18 mouse cellular contexts compared by ENCODE assay signal in the genomic region with DNA sequence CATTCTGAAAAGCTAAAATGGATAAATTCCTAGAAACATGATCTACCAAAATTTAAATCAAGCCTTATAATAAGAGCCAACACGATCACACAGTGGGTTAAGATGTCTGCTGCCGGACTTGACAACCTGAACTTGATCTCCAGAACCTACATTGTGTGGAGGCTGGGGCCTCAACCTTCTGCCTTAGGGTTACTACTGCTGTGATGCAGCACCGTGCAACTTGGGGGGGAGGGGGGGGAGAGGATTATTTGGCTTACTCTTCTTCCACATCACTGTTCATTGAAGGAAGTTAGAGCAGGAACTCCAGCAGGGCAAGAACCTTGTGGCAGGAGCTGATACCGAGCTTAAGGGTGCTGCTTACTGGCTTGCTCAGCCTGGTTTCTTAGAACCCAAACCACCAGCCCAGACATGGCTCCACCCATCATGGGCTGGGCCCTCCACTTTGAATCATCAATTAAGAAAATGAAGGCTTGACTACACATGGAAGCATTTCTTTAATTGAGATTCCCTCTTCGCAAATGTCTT.
DNase-seq lines count a peak whose midpoint lies in the region; ATAC-seq and TF ChIP-seq lines count a peak whose summit lies in the region.
"Had no signal": no experiment of that assay in that cellular context is flagged by ENCODE, and none has a peak within 500 bp of the region (broad histone marks: within the 10 kb centered on the region; RNA-seq: fewer than 3 reads in every experiment).

No protein-coding gene starts in this region.

- H3K4me1 ChIP-seq in hindbrain, embryonic 11.5 days (replicated peaks; ENCODE audit: control insufficient read depth, insufficient read depth, low read length): no peaks in the 10 kb centered on the region
- 0 out of 2 replicates have a peak, but pooled peaks cover 7% of the 10 kb centered on the region for H3K4me1 ChIP-seq in hindbrain, embryonic 14.5 days (replicated peaks; ENCODE audit: control insufficient read depth, insufficient read depth, low read length)
- peaks cover 33% of the 10 kb centered on the region for H3K4me1 ChIP-seq in G1E (ENCODE audit: insufficient read depth, low read depth, low read length)
- peaks cover 11% of the 10 kb centered on the region for H3K4me1 ChIP-seq in forebrain, embryonic 13.5 days
- H3K4me1 ChIP-seq in liver, postnatal 0 days (ENCODE audit: insufficient read depth): no peaks in the 10 kb centered on the region
- H3K4me1 ChIP-seq: heart, embryonic 13.5 days; lung, embryonic 15.5 days had no signal

- no peaks in the 10 kb centered on the region for H3K9me3 ChIP-seq in hindbrain, embryonic 11.5 days (ENCODE audit: control insufficient read depth, low read length)
- no peaks in the 10 kb centered on the region for H3K9me3 ChIP-seq in hindbrain, embryonic 14.5 days (ENCODE audit: control insufficient read depth, low read length)
- no peaks in the 10 kb centered on the region for H3K9me3 ChIP-seq in G1E (replicated peaks)
- no peaks in the 10 kb centered on the region for H3K9me3 ChIP-seq in forebrain, embryonic 13.5 days (replicated peaks)
- H3K9me3 ChIP-seq in liver, postnatal 0 days (ENCODE audit: low read length): no peaks in the 10 kb centered on the region
- H3K9me3 ChIP-seq: heart, embryonic 13.5 days; lung, embryonic 15.5 days had no signal

- no peak overlapping the region for H3K4me3 ChIP-seq in hindbrain, embryonic 11.5 days (ENCODE audit: low read depth, low read length)
- H3K4me3 ChIP-seq in hindbrain, embryonic 14.5 days (replicated peaks; ENCODE audit: low read length): no peak overlapping the region
- H3K4me3 ChIP-seq in G1E (ENCODE audit: low read depth, low read length): no peak overlapping the region; the same call in 1 of the 2 replicates
- no peak overlapping the region for H3K4me3 ChIP-seq in forebrain, embryonic 13.5 days
- no peak overlapping the region for H3K4me3 ChIP-seq in liver, postnatal 0 days (ENCODE audit: low read depth, low read length)
- H3K4me3 ChIP-seq: erythroblast, embryonic 14.5 days; heart, embryonic 13.5 days; lung, embryonic 15.5 days had no signal

- peak; percentile 4 for DNase-seq in hindbrain, embryonic 11.5 days (ENCODE audit: low spot score)
- DNase-seq in hindbrain, embryonic 14.5 days (ENCODE audit: low spot score): no peak
- peak; percentile 21 for DNase-seq in G1E (ENCODE audit: low spot score)
- DNase-seq in liver, postnatal 0 days: no peak
- DNase-seq in gastrocnemius, postnatal 36 days: no peak
- no peak for DNase-seq in cerebellum, adult 11-12 months
- no peak for DNase-seq in lung, postnatal 25 days (ENCODE audit: low spot score)
- DNase-seq: adrenal gland, adult 2 months; B cell, adult 2 months; gastrocnemius, postnatal 10 days; kidney, adult 9 months; right cerebral cortex, postnatal 25 days had no signal

- H3K27ac ChIP-seq in hindbrain, embryonic 11.5 days (ENCODE audit: low read depth, low read length): no peak overlapping the region
- no peak overlapping the region for H3K27ac ChIP-seq in hindbrain, embryonic 14.5 days
- H3K27ac ChIP-seq in forebrain, embryonic 13.5 days: 0 out of 2 replicates have a peak overlapping the region, but pooled peaks have one; percentile 31
- no peak overlapping the region for H3K27ac ChIP-seq in liver, postnatal 0 days (ENCODE audit: low read depth)
- H3K27ac ChIP-seq: heart, embryonic 13.5 days; hindbrain, postnatal 0 days; lung, embryonic 15.5 days had no signal

- TF ChIP-seq EP300 in liver, postnatal 0 days (IDR thresholded peaks at IDR 0.05; ENCODE audit: low read depth): peak; percentile 31; the same call in 1 of the 2 replicates

- no peak overlapping the region for H3K4me2 ChIP-seq in hindbrain, embryonic 11.5 days (replicated peaks; ENCODE audit: low read depth, low read length)
- no peak overlapping the region for H3K4me2 ChIP-seq in hindbrain, embryonic 14.5 days (replicated peaks)
- no peak overlapping the region for H3K4me2 ChIP-seq in forebrain, embryonic 13.5 days
- no peak overlapping the region for H3K4me2 ChIP-seq in liver, postnatal 0 days (ENCODE audit: low read depth, low read length)
- H3K4me2 ChIP-seq: heart, embryonic 13.5 days; lung, embryonic 15.5 days had no signal

- no peaks in the 10 kb centered on the region for H3K36me3 ChIP-seq in hindbrain, embryonic 11.5 days (ENCODE audit: control insufficient read depth, insufficient read depth, low read length)
- peaks cover 10% of the 10 kb centered on the region; the same call in 1 of the 2 replicates for H3K36me3 ChIP-seq in hindbrain, embryonic 14.5 days (replicated peaks; ENCODE audit: control insufficient read depth, insufficient read depth)
- peaks cover 7% of the 10 kb centered on the region for H3K36me3 ChIP-seq in G1E (replicated peaks)
- peaks cover 20% of the 10 kb centered on the region for H3K36me3 ChIP-seq in forebrain, embryonic 13.5 days (ENCODE audit: poor library complexity, severe bottlenecking)
- H3K36me3 ChIP-seq in liver, postnatal 0 days (replicated peaks; ENCODE audit: insufficient read depth, low read length): peaks cover 6% of the 10 kb centered on the region

- H3K27me3 ChIP-seq in hindbrain, embryonic 11.5 days (ENCODE audit: control insufficient read depth, insufficient read depth, low read length): no peaks in the 10 kb centered on the region
- no peaks in the 10 kb centered on the region for H3K27me3 ChIP-seq in hindbrain, embryonic 14.5 days (ENCODE audit: control insufficient read depth, insufficient read depth, low read length)
- no peaks in the 10 kb centered on the region for H3K27me3 ChIP-seq in G1E (ENCODE audit: insufficient read depth, low read length)
- no peaks in the 10 kb centered on the region for H3K27me3 ChIP-seq in forebrain, embryonic 13.5 days
- H3K27me3 ChIP-seq in liver, postnatal 0 days (ENCODE audit: insufficient read depth, low read length): no peaks in the 10 kb centered on the region
- H3K27me3 ChIP-seq: heart, embryonic 13.5 days; lung, embryonic 15.5 days; Patski had no signal

- 70% methylated on average over 5 of the region's 5 CpGs for WGBS in hindbrain, embryonic 11.5 days
- WGBS in hindbrain, embryonic 14.5 days: 64% methylated on average over 5 of the region's 5 CpGs
- 49% methylated on average over 5 of the region's 5 CpGs for WGBS in forebrain, embryonic 13.5 days
- 60% methylated on average over 5 of the region's 5 CpGs for WGBS in liver, postnatal 0 days (ENCODE audit: insufficient replicate concordance)

- no peak for TF ChIP-seq CTCF in G1E (IDR thresholded peaks at IDR 0.05; ENCODE audit: low read depth, low read length)
- no peak for TF ChIP-seq CTCF in liver, postnatal 0 days (IDR thresholded peaks at IDR 0.05; ENCODE audit: low read depth)

- no peak for ATAC-seq in hindbrain, embryonic 11.5 days (ENCODE audit: low FRiP score)
- no peak for ATAC-seq in hindbrain, embryonic 14.5 days (ENCODE audit: low FRiP score)
- peak; percentile 86 for ATAC-seq in G1E (ENCODE audit: extremely low read depth, insufficient number of reproducible peaks, low FRiP score, poor library complexity, severe bottlenecking)
- peak; percentile 16; the same call in 1 of the 2 replicates for ATAC-seq in forebrain, embryonic 13.5 days
- ATAC-seq in liver, postnatal 0 days: peak; percentile 96
- ATAC-seq: hindbrain, postnatal 0 days; Patski had no signal

- intact Hi-C loops in gastrocnemius, postnatal 36 days (cut with DNase I): no loop called here

- no peak overlapping the region for H3K9ac ChIP-seq in hindbrain, embryonic 11.5 days (ENCODE audit: low read depth, low read length)
- H3K9ac ChIP-seq in hindbrain, embryonic 14.5 days: no peak overlapping the region
- no peak overlapping the region for H3K9ac ChIP-seq in forebrain, embryonic 13.5 days
- no peak overlapping the region for H3K9ac ChIP-seq in liver, postnatal 0 days (replicated peaks)
- H3K9ac ChIP-seq: heart, embryonic 13.5 days; lung, embryonic 15.5 days had no signal

Comparison
In these comparisons a context has a peak if more than half of its experiments do, and no peak if none do; other contexts are left out.
1. DNase-seq: peak in hindbrain, embryonic 11.5 days (single experiment) and G1E (single experiment); none in hindbrain, embryonic 14.5 days (single experiment), liver, postnatal 0 days (single experiment), gastrocnemius, postnatal 36 days (0 of 2), cerebellum, adult 11-12 months (single experiment) and lung, postnatal 25 days (single experiment).
2. ATAC-seq: peak in G1E (single experiment), forebrain, embryonic 13.5 days (single experiment) and liver, postnatal 0 days (single experiment); none in hindbrain, embryonic 11.5 days (single experiment) and hindbrain, embryonic 14.5 days (single experiment).